In genomic region chr6:72153455-72153854, GRCm38 (mm10) we compare ENCODE assay signal across 13 mouse cellular contexts. TPM values are rescaled to one million over a fixed set of nuclear protein-coding genes. Genes with fewer than 3 reads are reported as not detected.
DNase-seq lines count a peak whose midpoint lies in the region; ATAC-seq and TF ChIP-seq lines count a peak whose summit lies in the region.
"Had no signal": no experiment of that assay in that cellular context is flagged by ENCODE, and none has a peak within 500 bp of the region (broad histone marks: within the 10 kb centered on the region; RNA-seq: fewer than 3 reads in every experiment).

No protein-coding gene starts in this region.

- no peak for TF ChIP-seq CTCF in liver, adult 2 months (IDR thresholded peaks at IDR 0.05; ENCODE audit: low read depth, low read length)
- no peak for TF ChIP-seq CTCF in layer of hippocampus, adult 2 months (conservative IDR thresholded peaks at IDR 0.05)

- H3K4me3 ChIP-seq in liver, adult 2 months (ENCODE audit: insufficient read depth, low read depth, low read length): no peak overlapping the region
- H3K4me3 ChIP-seq in liver, embryonic 11.5 days (ENCODE audit: low read depth, low read length): no peak overlapping the region
- H3K4me3 ChIP-seq in forebrain, embryonic 14.5 days (ENCODE audit: low read depth, low read length): no peak overlapping the region
- H3K4me3 ChIP-seq in layer of hippocampus, adult 2 months: no peak overlapping the region
- H3K4me3 ChIP-seq: erythroblast, embryonic 14.5 days; hindbrain, embryonic 12.5 days; limb, embryonic 15.5 days; midbrain, embryonic 12.5 days; neural tube, embryonic 13.5 days had no signal

- H3K27ac ChIP-seq in liver, adult 2 months (replicated peaks; ENCODE audit: insufficient read depth, low read depth, low read length): 0 out of 2 replicates have a peak overlapping the region, but pooled peaks have one; percentile 3
- H3K27ac ChIP-seq in liver, embryonic 11.5 days (ENCODE audit: low read depth, low read length): no peak overlapping the region
- H3K27ac ChIP-seq in forebrain, embryonic 14.5 days (ENCODE audit: low read depth, low read length): no peak overlapping the region
- no peak overlapping the region for H3K27ac ChIP-seq in layer of hippocampus, adult 2 months
- H3K27ac ChIP-seq: hindbrain, embryonic 12.5 days; limb, embryonic 15.5 days; midbrain, embryonic 12.5 days; neural tube, embryonic 13.5 days had no signal

- WGBS in liver, adult 2 months: 77% methylated on average over 11 of the region's 11 CpGs
- 76% methylated on average over 11 of the region's 11 CpGs for WGBS in liver, embryonic 11.5 days
- 89% methylated on average over 11 of the region's 11 CpGs for WGBS in forebrain, embryonic 14.5 days

- no peak overlapping the region for H3K9ac ChIP-seq in liver, adult 2 months (ENCODE audit: low read depth, low read length)
- no peak overlapping the region for H3K9ac ChIP-seq in liver, embryonic 11.5 days (ENCODE audit: low read depth, low read length)
- H3K9ac ChIP-seq in forebrain, embryonic 14.5 days (ENCODE audit: low read length): no peak overlapping the region
- H3K9ac ChIP-seq: hindbrain, embryonic 12.5 days; limb, embryonic 15.5 days; midbrain, embryonic 12.5 days; neural tube, embryonic 13.5 days had no signal

- no peak overlapping the region for H3K4me2 ChIP-seq in liver, embryonic 11.5 days
- H3K4me2 ChIP-seq in forebrain, embryonic 14.5 days (ENCODE audit: low read length): no peak overlapping the region
- H3K4me2 ChIP-seq: hindbrain, embryonic 12.5 days; limb, embryonic 15.5 days; midbrain, embryonic 12.5 days; neural tube, embryonic 13.5 days had no signal

- peak; percentile 41 for DNase-seq in liver, adult 2 months (ENCODE audit: extremely low read depth, low read depth, low spot score)
- no peak for DNase-seq in liver, embryonic 11.5 days (ENCODE audit: low spot score)
- peak; percentile 6 for DNase-seq in T-cell, adult 2 months (ENCODE audit: low spot score)
- peak; percentile 31 for DNase-seq in thymus, postnatal 10 days (ENCODE audit: low spot score in 2 of 2)
- DNase-seq in forebrain, embryonic 14.5 days (ENCODE audit: low spot score): no peak
- DNase-seq in cerebellum, postnatal 36 days: no peak
- DNase-seq in layer of hippocampus, adult 2 months (ENCODE audit: low spot score in 2 of 2): no peak

- H3K9me3 ChIP-seq in liver, embryonic 11.5 days (ENCODE audit: control insufficient read depth, low read length): peaks cover 6% of the 10 kb centered on the region
- 0 out of 2 replicates have a peak, but pooled peaks cover 5% of the 10 kb centered on the region for H3K9me3 ChIP-seq in forebrain, embryonic 14.5 days (replicated peaks; ENCODE audit: control insufficient read depth, low read length)
- H3K9me3 ChIP-seq: limb, embryonic 15.5 days had no signal

- no peaks in the 10 kb centered on the region for H3K79me2 ChIP-seq in liver, adult 2 months (ENCODE audit: control insufficient read depth, insufficient read depth, low read length)

- no peaks in the 10 kb centered on the region for H3K27me3 ChIP-seq in liver, adult 2 months (ENCODE audit: control insufficient read depth, insufficient read depth, low read length)
- H3K27me3 ChIP-seq in liver, embryonic 11.5 days (replicated peaks; ENCODE audit: control insufficient read depth, insufficient read depth, low read length): no peaks in the 10 kb centered on the region
- H3K27me3 ChIP-seq in forebrain, embryonic 14.5 days (replicated peaks; ENCODE audit: control insufficient read depth, insufficient read depth, low read length): no peaks in the 10 kb centered on the region
- H3K27me3 ChIP-seq: hindbrain, embryonic 12.5 days; limb, embryonic 15.5 days; midbrain, embryonic 12.5 days; neural tube, embryonic 13.5 days had no signal

- no peak for TF ChIP-seq POLR2A in liver, adult 2 months (IDR thresholded peaks at IDR 0.05; ENCODE audit: extremely low read depth, insufficient read depth, low read length)

- ATAC-seq in liver, embryonic 11.5 days (replicated peaks; ENCODE audit: low FRiP score): no peak
- ATAC-seq in megakaryocyte, adult 5-6 weeks (ENCODE audit: poor library complexity, severe bottlenecking): peak; percentile 92
- ATAC-seq in forebrain, embryonic 14.5 days: no peak

- H3K36me3 ChIP-seq in liver, adult 2 months (ENCODE audit: control insufficient read depth, insufficient read depth, low read length): peaks cover 52% of the 10 kb centered on the region
- peaks cover 34% of the 10 kb centered on the region for H3K36me3 ChIP-seq in liver, embryonic 11.5 days (ENCODE audit: control insufficient read depth, insufficient read depth, low read length)
- H3K36me3 ChIP-seq in forebrain, embryonic 14.5 days (ENCODE audit: control insufficient read depth, insufficient read depth, low read length): peaks cover 40% of the 10 kb centered on the region

- H3K4me1 ChIP-seq in liver, adult 2 months (ENCODE audit: control insufficient read depth, insufficient read depth, low read length): peaks cover 6% of the 10 kb centered on the region; the same call in 1 of the 2 replicates
- H3K4me1 ChIP-seq in liver, embryonic 11.5 days (replicated peaks; ENCODE audit: control insufficient read depth, insufficient read depth, low read length): no peaks in the 10 kb centered on the region
- H3K4me1 ChIP-seq in forebrain, embryonic 14.5 days (ENCODE audit: control insufficient read depth, insufficient read depth, low read length): no peaks in the 10 kb centered on the region
- H3K4me1 ChIP-seq: hindbrain, embryonic 12.5 days; limb, embryonic 15.5 days; midbrain, embryonic 12.5 days; neural tube, embryonic 13.5 days had no signal

RNA-seq across cellular contexts. Expression of gene St3gal5, which starts 56.1 kb away (rescaled TPM):
- 115 and 162 TPM in 2 replicates for total RNA-seq in liver, adult 2 months (2014; rRNA removed)
- polyA plus RNA-seq in liver, adult 2 months (2012; rRNA removed): 61.4 and 133 TPM in 2 replicates
- 109 and 114 TPM in 2 replicates for polyA plus RNA-seq in liver, embryonic 11.5 days (2014; fragmentation: Nextera tagmentation; extraction: Ambion mirVana)
- 57.9 and 69.2 TPM in 2 replicates for total RNA-seq in megakaryocyte, adult 5-6 weeks (2015)
- total RNA-seq in megakaryocyte, adult 5-6 weeks (2017): 73.5 and 121 TPM in 2 replicates
- 25.5 and 33.1 TPM in 2 replicates for polyA plus RNA-seq in forebrain, embryonic 14.5 days (2014; fragmentation: Nextera tagmentation; extraction: Ambion mirVana)
- total RNA-seq in layer of hippocampus, adult 2 months (2021): 10 to 100 TPM; 99.3 TPM

Comparison
In these comparisons a context has a peak if more than half of its experiments do, and no peak if none do; other contexts are left out.
1. DNase-seq: peak in liver, adult 2 months (single experiment), T-cell, adult 2 months (single experiment) and thymus, postnatal 10 days (2 of 2); none in liver, embryonic 11.5 days (single experiment), forebrain, embryonic 14.5 days (single experiment), cerebellum, postnatal 36 days (0 of 2) and layer of hippocampus, adult 2 months (0 of 2).